Mouse (Mus musculus): ENCODE measurements around the gene Igf2bp1.

Igf2bp1 gene

GRCm38 (mm10) chr11:96005403-96006271 lies at the start of gene Igf2bp1:
Gene Igf2bp1 (minus strand): TSS chr11:96005940.
- DNase-seq = no peak

GRCm38 (mm10) chr11:96050854-96051253 lies 45.1 kb upstream of the Igf2bp1 start:
- no peak for DNase-seq

GRCm38 (mm10) chr11:96049939-96050338 lies 44.2 kb upstream of the Igf2bp1 start:
- DNase-seq = peak; percentile 8

DNA sequence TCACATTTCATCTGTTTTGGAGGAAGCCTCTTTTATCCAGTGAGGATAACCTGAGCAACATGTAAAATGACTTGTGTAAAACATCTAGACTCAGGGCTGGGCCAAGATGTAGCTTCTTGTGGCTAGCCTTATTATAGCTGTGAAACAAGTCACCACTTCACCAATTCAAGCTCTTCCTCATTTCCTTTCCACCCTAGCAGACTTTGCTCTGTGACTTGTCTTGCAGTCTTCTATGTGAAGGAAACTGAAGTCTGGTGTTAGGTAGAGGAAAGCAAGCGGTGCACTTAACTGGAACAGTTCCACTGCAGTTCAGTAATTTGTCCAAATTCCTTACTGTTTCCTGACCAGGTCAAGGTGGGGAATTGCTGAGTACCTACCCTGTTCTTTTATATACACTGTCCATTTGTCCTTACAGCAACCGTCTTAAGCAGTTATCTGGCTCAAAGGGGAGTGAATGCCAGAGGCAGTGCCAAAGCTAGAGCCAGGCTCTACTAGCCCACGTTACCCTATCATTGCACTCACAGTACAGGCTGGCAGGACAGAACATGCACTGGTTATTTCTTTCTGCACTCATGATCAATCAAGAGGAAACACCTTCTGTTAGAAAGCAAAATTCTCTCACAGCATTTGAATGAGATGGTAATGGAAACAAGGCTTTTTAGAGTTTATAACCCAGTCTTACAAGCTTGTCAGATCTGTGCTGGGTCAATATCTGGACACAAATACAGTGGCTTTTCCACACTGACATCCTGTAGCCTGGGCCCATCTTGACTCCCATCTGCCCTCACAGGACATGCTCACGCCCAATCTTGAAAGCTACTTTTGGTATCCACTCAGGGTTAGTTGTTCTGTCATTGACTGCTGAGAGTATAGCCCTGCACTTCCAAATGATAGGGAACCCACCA lies 42.0 kb upstream of the Igf2bp1 start:
- no peak for DNase-seq

DNA sequence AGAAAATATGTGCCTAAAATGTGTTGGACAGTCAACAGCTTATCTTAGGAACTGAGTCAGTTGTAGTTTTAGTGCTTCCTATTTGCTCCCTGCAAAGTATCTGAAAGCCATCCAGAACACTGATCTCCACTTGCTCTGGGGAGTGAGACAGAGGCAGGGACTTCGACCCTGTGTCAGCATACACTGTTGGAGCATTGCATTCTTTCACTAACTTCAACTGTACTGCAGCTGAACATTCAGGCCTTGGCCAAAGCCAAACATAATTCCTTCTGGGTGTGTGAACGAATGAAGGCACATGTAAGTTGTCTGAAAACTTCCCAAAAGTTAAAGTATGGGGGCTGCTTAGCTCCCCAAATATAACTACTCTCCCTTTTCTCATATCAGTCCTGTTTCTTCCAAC lies 41.1 kb upstream of the Igf2bp1 start:
- DNase-seq = no peak

- DNase-seq = no peak
Measured at GRCm38 (mm10) chr11:96046028-96046427, 40.3 kb upstream of the Igf2bp1 start.

GRCm38 (mm10) chr11:96044803-96045567 lies 39.2 kb upstream of the Igf2bp1 start:
- no peak for DNase-seq

GRCm38 (mm10) chr11:96038560-96038959 lies 32.8 kb upstream of the Igf2bp1 start:
- DNase-seq = no peak

GRCm38 (mm10) chr11:96037499-96037898 lies 31.8 kb upstream of the Igf2bp1 start:
- no peak for DNase-seq

DNA sequence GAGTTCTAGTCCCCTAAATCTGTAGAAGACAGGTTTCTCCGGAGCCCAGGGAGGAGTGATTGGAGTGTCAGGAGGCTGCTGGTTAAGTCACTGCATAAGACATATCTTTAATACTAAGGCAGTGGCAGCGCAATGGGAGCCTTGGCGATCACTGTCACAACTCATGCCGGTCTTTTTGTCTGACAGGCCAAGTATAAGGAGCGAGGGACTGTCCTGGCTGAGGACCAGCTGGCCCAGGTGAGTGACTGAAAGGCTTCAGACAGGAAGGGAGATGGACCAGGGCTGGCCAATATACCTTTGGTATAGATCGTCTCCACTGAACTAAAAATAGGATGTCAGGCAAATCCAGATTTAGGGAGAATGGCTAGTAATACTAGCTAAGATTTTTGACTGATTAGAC lies 29.4 kb upstream of the Igf2bp1 start:
- DNase-seq = no peak

GRCm38 (mm10) chr11:96034596-96035052 lies 28.9 kb upstream of the Igf2bp1 start, which contains the start of gene Snf8:
Gene Snf8 (plus strand): TSS chr11:96034885.
- peak; percentile 97 for DNase-seq

- DNase-seq = no peak
Measured at GRCm38 (mm10) chr11:96034116-96034515, 28.4 kb upstream of the Igf2bp1 start.

GRCm38 (mm10) chr11:96033264-96033663 lies 27.5 kb upstream of the Igf2bp1 start:
- DNase-seq = peak; percentile 10

- DNase-seq = no peak
Measured at GRCm38 (mm10) chr11:96031701-96032100, 26.0 kb upstream of the Igf2bp1 start.

DNA sequence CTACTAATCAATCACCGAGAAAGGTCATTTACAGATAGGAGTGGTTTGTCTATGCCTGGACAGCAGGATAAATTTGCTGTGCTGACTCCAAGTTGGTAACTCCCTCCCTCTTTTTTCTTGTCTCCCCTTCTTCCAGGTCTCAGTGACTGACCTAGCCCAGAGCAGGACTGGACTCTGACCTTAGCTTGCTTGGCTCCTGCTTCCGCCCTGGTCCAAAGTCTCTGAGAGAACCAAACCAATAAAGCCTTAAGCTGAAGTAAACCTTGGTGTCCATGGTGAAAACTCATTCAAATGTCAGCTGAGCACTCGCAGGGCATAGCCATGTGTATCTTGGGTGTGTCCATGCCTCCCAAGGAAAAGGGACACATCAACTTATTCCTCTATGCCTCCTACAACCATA lies 24.8 kb upstream of the Igf2bp1 start:
- DNase-seq = no peak

DNA sequence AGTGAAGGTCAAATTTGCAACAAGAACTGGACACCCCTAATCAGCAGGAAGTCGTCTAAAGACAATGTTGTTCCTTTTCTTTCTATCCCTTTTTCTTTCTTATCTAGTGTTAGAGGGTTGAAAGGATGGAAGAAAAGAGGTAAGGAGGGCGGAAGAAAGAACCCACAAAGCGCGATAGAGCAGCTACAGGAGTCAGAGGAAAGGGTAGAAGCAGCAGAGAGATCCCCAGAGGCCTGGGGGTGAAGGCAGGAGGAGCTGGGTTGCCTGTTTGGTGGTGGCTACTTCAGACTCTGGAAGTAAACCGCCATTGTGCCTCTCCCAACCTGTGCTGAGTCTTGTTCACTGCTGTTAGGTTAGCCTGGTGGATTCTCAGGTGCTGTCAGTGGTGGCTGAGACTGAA lies 22.4 kb upstream of the Igf2bp1 start:
- no peak for DNase-seq

- no peak for DNase-seq
Measured at GRCm38 (mm10) chr11:96020622-96021021, 14.9 kb upstream of the Igf2bp1 start.

DNA sequence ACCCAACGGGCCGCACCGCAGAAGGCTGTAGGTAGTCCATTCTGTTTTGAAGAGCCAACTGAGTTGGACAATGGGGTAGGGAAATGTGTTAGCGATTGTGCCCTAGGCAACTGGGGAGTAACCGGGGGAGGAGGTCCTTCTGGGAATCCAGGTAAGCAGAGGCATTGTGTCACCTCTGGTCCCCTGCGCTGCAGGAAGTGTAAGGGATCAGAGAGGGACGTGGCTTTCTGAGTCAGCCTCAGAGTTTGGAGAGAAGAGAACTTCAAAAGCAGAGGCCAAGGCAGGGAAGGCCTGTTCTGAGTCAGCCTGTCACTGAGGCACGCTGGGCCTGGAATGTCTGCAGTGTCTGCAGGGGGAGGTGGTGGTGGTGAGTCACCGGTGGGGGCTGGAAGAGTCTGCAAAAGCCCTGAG lies 12.2 kb upstream of the Igf2bp1 start:
- DNase-seq = no peak

DNA sequence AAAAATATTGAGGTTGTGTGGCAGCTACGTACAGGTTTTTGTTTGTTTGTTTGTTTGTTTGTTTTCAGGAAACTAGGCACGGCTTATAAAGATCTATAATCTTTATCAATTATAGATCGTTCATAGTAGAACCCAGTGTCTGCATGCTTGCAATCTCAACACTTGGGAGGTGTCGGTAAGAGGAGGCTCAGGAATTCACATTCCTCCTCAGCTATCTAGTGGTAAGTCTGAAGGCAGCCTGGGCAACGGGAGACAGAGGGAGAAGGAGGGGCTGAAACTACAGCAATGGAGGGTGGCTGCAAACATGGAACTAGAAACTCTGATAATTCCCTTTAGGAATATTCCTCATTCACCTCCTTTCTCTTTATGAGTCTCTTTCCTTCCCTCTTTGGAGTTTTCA lies 9.7 kb upstream of the Igf2bp1 start:
- DNase-seq = no peak

GRCm38 (mm10) chr11:96011982-96012381 lies 6.2 kb upstream of the Igf2bp1 start:
- DNase-seq = no peak

- no peak for DNase-seq
Measured at GRCm38 (mm10) chr11:96008827-96009226, 3.1 kb upstream of the Igf2bp1 start.

GRCm38 (mm10) chr11:96007516-96008235 lies 1.9 kb upstream of the Igf2bp1 start:
- no peak for DNase-seq

Data from lung, postnatal 36 days (tissue).